Mouse (Mus musculus) heart, embryonic 12.5 days (tissue): ENCODE measurements at regions not wholly inside any gene's neighbourhood (a gene's known extent, or its start where the extent isn't known, plus 50 kb on each side); places are given as distances from the start of the nearest gene placed in this dataset.

Experiments used
- ATAC-seq: fragments of 200-750 bp; cut with Nextera tagmentation; 2 replicates; pipeline ENCODE4 v1.8.0; 2017; ENCODE audit warnings: moderate TSS enrichment, moderate library complexity; ENCODE audit not compliant: insufficient number of reproducible peaks, low FRiP score
- H3K27ac ChIP-seq: fragments of 300-500 bp; sonication (generic); 2 replicates; pipeline ENCODE4 v1.5.1; 2016; ENCODE audit warnings: mild to moderate bottlenecking, moderate library complexity; ENCODE audit not compliant: poor library complexity, severe bottlenecking
- H3K27me3 ChIP-seq: fragments of 300-500 bp; sonication (generic); replicated peaks from 2 replicates; pipeline ENCODE4 v1.6.1; 2016; ENCODE audit warnings: mild to moderate bottlenecking, moderate library complexity
- H3K36me3 ChIP-seq: fragments of 300-500 bp; sonication (generic); 2 replicates; pipeline ENCODE4 v1.6.1; 2016; ENCODE audit warnings: mild to moderate bottlenecking, moderate library complexity
- H3K4me1 ChIP-seq: fragments of 300-500 bp; sonication (generic); replicated peaks from 2 replicates; pipeline ENCODE4 v1.6.1; 2016; ENCODE audit warnings: mild to moderate bottlenecking
- H3K4me2 ChIP-seq: fragments of 300-500 bp; sonication (generic); 2 replicates; pipeline ENCODE4 v1.6.1; 2016; ENCODE audit warnings: mild to moderate bottlenecking, moderate library complexity
- H3K4me3 ChIP-seq: fragments of 300-500 bp; sonication (generic); 2 replicates; pipeline ENCODE4 v1.5.1; 2016; ENCODE audit warnings: mild to moderate bottlenecking
- H3K9ac ChIP-seq: fragments of 300-500 bp; sonication (generic); 2 replicates; pipeline ENCODE4 v1.6.1; 2016; ENCODE audit warnings: mild to moderate bottlenecking, moderate library complexity
- H3K9me3 ChIP-seq: fragments of 300-500 bp; sonication (generic); replicated peaks from 2 replicates; pipeline ENCODE4 v1.6.1; 2016; ENCODE audit warnings: mild to moderate bottlenecking, moderate library complexity
- WGBS: fragments of 180-500 bp; shearing (Covaris S2); methylation state at CpG from one replicate; pipeline ENCODE4 v1.1.7; 2016; 5-methylcytosine and 5-hydroxymethylcytosine counted together

GRCm38 (mm10) chr1:105900158-105900557 lies 90.0 kb upstream of the Zcchc2 start:
- Histone ChIP-seq H3K4me3 (no peak overlapping the region), H3K4me2 (no peak overlapping the region), H3K4me1 (no peaks in the 10 kb centered on the region), H3K9me3 (no peaks in the 10 kb centered on the region; the same call in 1 of the 2 replicates), H3K27me3 (no peaks in the 10 kb centered on the region), H3K36me3 (no peaks in the 10 kb centered on the region), H3K9ac (no peak overlapping the region), H3K27ac (no peak overlapping the region)
- no peak for ATAC-seq
- 76% methylated on average over 5 of the region's 5 CpGs for WGBS

- no peaks in the 10 kb centered on the region; the same call in 1 of the 2 replicates for H3K9me3 ChIP-seq
- no peak overlapping the region for H3K4me2 ChIP-seq
- no peaks in the 10 kb centered on the region for H3K27me3 ChIP-seq
- 78% methylated on average over 7 of the region's 7 CpGs for WGBS
- H3K4me1 ChIP-seq = no peaks in the 10 kb centered on the region
- H3K4me3 ChIP-seq = no peak overlapping the region
- no peaks in the 10 kb centered on the region for H3K36me3 ChIP-seq
- no peak overlapping the region for H3K9ac ChIP-seq
- ATAC-seq = no peak
- H3K27ac ChIP-seq = no peak overlapping the region
Observed at GRCm38 (mm10) chr1:105900920-105901319, 89.3 kb upstream of the Zcchc2 start.

DNA sequence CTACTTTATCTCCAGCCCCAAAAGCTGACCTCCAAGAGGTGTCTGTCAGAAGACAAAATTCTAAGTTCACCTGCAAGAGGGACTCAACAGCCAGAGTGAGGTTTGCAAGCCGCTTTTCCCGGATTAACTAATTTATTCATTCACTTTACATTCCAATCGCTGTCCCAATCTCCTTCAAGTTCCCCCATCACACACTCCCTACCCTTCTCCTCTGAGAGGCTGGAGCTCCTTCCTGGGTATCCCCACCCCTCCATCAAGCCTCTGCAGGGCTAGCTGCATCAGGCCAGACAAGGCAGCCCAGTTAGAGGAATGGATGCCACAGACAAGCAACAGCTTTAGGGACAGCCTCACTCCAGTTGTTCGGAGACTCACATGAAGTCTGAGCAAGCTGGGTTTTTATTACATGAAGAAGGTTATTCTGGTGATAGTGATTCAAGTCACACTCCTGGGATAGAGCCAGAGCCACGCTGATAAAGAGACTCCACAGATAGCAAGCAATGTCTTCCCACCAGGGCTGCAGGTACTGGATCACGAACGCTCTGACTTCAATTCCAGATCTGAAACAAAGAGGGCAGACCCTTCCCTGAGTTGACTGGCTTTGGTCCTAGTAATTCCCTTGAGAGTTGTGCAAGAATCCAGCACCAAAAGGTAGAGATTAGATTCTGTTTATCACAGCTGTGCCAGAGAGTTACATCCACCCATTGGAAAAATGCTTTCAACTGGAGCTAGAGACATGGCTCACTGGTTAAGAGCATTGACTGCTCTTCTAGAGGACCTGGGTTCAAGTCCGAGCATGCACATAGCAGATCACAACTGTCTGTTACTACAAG lies 86.7 kb upstream of the Zcchc2 start:
- Histone ChIP-seq H3K9ac (no peak overlapping the region), H3K4me1 (peaks cover 10% of the 10 kb centered on the region), H3K4me2 (no peak overlapping the region), H3K4me3 (no peak overlapping the region), H3K9me3 (no peaks in the 10 kb centered on the region; the same call in 1 of the 2 replicates), H3K36me3 (no peaks in the 10 kb centered on the region), H3K27me3 (no peaks in the 10 kb centered on the region), H3K27ac (no peak overlapping the region)
- 59% methylated on average over 8 of the region's 8 CpGs for WGBS
- ATAC-seq = no peak

DNA sequence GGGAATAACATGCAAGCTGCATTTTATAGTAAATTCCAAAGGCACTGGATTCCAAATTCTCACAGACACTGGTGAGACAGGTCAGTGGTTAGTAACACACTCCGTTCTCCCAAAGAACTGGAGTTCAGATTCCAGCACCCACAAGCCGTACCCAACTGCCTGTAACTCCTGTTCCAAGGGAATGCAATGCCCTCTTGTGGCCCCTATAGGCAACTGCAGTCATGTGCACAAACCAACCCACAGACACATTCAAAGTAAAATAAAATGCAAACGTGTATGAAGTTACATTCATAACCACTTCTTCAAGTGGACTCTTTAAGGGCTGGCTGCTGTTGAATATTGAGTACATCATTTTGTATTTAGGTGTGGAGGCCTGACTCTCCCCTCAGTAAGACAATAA lies 85.5 kb upstream of the Zcchc2 start:
- no peak overlapping the region for H3K4me3 ChIP-seq
- peaks cover 11% of the 10 kb centered on the region for H3K4me1 ChIP-seq
- WGBS = 88% methylated on average over 3 of the region's 3 CpGs
- no peaks in the 10 kb centered on the region for H3K36me3 ChIP-seq
- no peaks in the 10 kb centered on the region for H3K27me3 ChIP-seq
- no peaks in the 10 kb centered on the region; the same call in 1 of the 2 replicates for H3K9me3 ChIP-seq
- no peak overlapping the region for H3K4me2 ChIP-seq
- ATAC-seq = no peak
- H3K27ac ChIP-seq = no peak overlapping the region
- H3K9ac ChIP-seq = no peak overlapping the region

GRCm38 (mm10) chr1:105905785-105906426 lies 84.3 kb upstream of the Zcchc2 start:
- Histone ChIP-seq H3K4me2 (no peak overlapping the region), H3K9ac (no peak overlapping the region), H3K27ac (no peak overlapping the region), H3K36me3 (no peaks in the 10 kb centered on the region), H3K4me3 (no peak overlapping the region), H3K9me3 (no peaks in the 10 kb centered on the region; the same call in 1 of the 2 replicates), H3K27me3 (no peaks in the 10 kb centered on the region), H3K4me1 (peaks cover 11% of the 10 kb centered on the region)
- WGBS = 60% methylated on average over 9 of the region's 9 CpGs
- ATAC-seq = no peak

DNA sequence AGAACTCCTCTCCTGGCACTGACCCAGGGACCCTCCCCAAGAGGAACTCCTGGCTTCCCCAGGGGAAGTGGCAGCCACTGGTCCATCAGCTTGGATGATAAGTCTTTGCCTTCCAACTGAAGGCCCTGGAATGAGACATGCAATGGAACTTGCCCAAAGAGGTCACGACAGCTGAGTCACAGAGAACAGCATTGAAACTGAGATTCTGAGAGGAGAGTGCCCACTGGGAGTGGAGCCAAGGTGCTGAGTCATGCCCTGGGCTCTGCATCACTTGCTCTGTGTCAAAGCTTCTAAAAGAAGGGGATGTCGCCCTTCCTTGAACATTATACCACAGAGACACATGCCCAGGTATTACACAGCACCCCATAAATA lies 83.8 kb upstream of the Zcchc2 start:
- H3K27ac ChIP-seq = no peak overlapping the region
- 43% methylated on average over 2 of the region's 2 CpGs for WGBS

GRCm38 (mm10) chr1:105908029-105908876 lies 82.0 kb upstream of the Zcchc2 start:
- Histone ChIP-seq H3K27me3 (no peaks in the 10 kb centered on the region), H3K9ac (no peak overlapping the region), H3K9me3 (no peaks in the 10 kb centered on the region; the same call in 1 of the 2 replicates), H3K27ac (peak overlapping the region; percentile 26; the same call in 1 of the 2 replicates), H3K36me3 (no peaks in the 10 kb centered on the region), H3K4me2 (no peak overlapping the region), H3K4me3 (no peak overlapping the region), H3K4me1 (peaks cover 11% of the 10 kb centered on the region)
- ATAC-seq = no peak
- WGBS = 54% methylated on average over 15 of the region's 15 CpGs

More for the DNA sequence above, 83.8 kb upstream of the Zcchc2 start:
- Histone ChIP-seq H3K9ac (no peak overlapping the region), H3K4me3 (no peak overlapping the region), H3K4me1 (peaks cover 11% of the 10 kb centered on the region), H3K36me3 (no peaks in the 10 kb centered on the region), H3K27me3 (no peaks in the 10 kb centered on the region), H3K9me3 (no peaks in the 10 kb centered on the region; the same call in 1 of the 2 replicates), H3K4me2 (no peak overlapping the region)
- no peak for ATAC-seq

DNA sequence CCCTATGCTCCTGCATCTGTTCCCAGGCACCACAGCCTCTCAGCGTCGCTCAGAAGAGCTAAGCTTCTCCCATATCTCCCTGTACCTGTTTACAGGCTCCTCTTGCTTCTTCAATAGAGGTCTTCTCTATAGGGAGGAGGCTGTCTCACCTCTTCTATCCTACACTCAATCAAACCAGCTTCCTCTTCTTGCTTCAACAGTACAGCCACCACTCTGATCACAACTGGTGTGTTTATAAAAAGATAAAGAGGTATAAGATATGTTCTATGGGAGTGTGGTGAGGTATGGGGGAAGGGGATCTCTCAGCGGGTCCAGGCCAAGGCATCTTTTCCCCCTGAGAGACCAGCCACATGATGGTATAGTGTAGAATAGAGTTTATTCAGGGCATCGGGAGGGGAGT lies 81.1 kb upstream of the Zcchc2 start:
- no peak for ATAC-seq

GRCm38 (mm10) chr1:105911714-105912113 lies 78.5 kb upstream of the Zcchc2 start:
- WGBS = 54% methylated on average over 3 of the region's 3 CpGs

More for the DNA sequence above, 81.1 kb upstream of the Zcchc2 start:
- Histone ChIP-seq H3K9me3 (no peaks in the 10 kb centered on the region; the same call in 1 of the 2 replicates), H3K9ac (no peak overlapping the region), H3K4me3 (no peak overlapping the region), H3K36me3 (no peaks in the 10 kb centered on the region), H3K27ac (no peak overlapping the region), H3K4me2 (no peak overlapping the region), H3K27me3 (no peaks in the 10 kb centered on the region), H3K4me1 (peaks cover 11% of the 10 kb centered on the region)
- 58% methylated on average over 4 of the region's 4 CpGs for WGBS

GRCm38 (mm10) chr1:105921842-105922241 lies 68.4 kb upstream of the Zcchc2 start:
- Histone ChIP-seq H3K36me3 (no peaks in the 10 kb centered on the region), H3K4me1 (peaks cover 9% of the 10 kb centered on the region; the same call in 1 of the 2 replicates), H3K4me3 (no peak overlapping the region), H3K9me3 (no peaks in the 10 kb centered on the region), H3K4me2 (no peak overlapping the region), H3K27me3 (no peaks in the 10 kb centered on the region), H3K27ac (no peak overlapping the region), H3K9ac (no peak overlapping the region)
- 74% methylated on average over 4 of the region's 4 CpGs for WGBS
- no peak for ATAC-seq

More at GRCm38 (mm10) chr1:105911714-105912113, 78.5 kb upstream of the Zcchc2 start:
- no peaks in the 10 kb centered on the region for H3K36me3 ChIP-seq
- ATAC-seq = no peak
- no peak overlapping the region for H3K4me2 ChIP-seq
- H3K27me3 ChIP-seq = no peaks in the 10 kb centered on the region
- H3K27ac ChIP-seq = no peak overlapping the region
- H3K4me3 ChIP-seq = no peak overlapping the region
- H3K9me3 ChIP-seq = no peaks in the 10 kb centered on the region
- no peak overlapping the region for H3K9ac ChIP-seq
- H3K4me1 ChIP-seq = peaks cover 6% of the 10 kb centered on the region

DNA sequence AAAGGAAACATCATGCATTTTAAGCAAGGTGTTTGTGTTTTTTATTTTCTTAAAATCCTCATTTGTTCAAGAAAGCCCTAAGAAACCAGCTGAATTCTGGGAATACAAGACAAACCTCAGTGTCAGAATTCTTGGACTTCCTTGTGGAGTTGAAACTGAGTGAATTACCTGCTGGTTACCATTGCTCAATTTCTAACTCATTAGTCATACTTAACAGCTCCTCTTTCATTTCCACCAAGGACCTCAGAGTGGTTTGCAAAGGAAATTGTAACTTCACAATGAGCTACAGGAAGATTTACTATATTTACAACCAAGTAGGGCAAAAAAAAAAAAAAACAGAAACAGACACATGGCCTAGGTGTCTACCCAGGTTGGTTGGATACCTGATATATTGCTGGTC lies 67.6 kb upstream of the Zcchc2 start:
- Histone ChIP-seq H3K27me3 (no peaks in the 10 kb centered on the region), H3K27ac (no peak overlapping the region), H3K4me2 (no peak overlapping the region), H3K9me3 (no peaks in the 10 kb centered on the region), H3K9ac (no peak overlapping the region), H3K36me3 (no peaks in the 10 kb centered on the region), H3K4me1 (peaks cover 9% of the 10 kb centered on the region; the same call in 1 of the 2 replicates), H3K4me3 (no peak overlapping the region)
- no peak for ATAC-seq
